Mouse (Mus musculus): ENCODE data around the gene Lxn.

DNA sequence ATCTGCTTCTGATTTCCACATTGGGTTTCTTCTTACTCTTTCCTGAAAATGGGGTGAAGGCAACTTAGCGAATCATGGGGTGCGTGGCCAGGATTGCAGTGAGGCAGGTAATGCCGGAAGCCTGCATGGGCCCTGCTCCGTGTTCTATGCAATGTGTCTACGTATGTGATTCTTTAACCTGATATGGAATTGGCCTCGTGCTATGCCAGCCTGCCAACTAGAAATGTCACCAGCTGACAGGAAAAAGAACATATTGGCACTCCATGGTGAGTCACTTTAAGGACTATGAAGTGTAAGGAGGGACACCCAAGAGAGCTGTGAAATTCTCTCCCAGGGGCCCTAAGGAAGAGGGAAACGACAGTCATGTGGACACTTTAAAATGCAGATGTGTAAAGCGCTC is 29.4 kb upstream of the Lxn start:
- TF ChIP-seq CTCF (IDR thresholded peaks at IDR 0.05; ENCODE audit: low read depth, low read length) (no peak), POLR2A (IDR thresholded peaks at IDR 0.05; ENCODE audit: borderline replicate concordance, low read depth, low read length) (no peak)
